Mouse (Mus musculus): ENCODE measurements around the gene Tmsb15a. TPM values are rescaled to one million over a fixed set of nuclear protein-coding genes. Genes with fewer than 3 reads are reported as not detected.

Tmsb15a gene
- not detected for polyA plus RNA-seq (2014; fragmentation: Illumina TruSeq; extraction: RNeasy Lipid Tissue Mini Kit (QIAGEN cat#74804); ENCODE audit: low read depth, low replicate concordance)

GRCm38 (mm10) chrX:135725161-135725560, at the start of gene Tmsb15a:
Tmsb15a (minus strand) TSS chrX:135725261.

GRCm38 (mm10) chrX:135742304-135743055, 17.4 kb upstream of the Tmsb15a start, which contains the start of the genes Armcx5 and Gprasp1:
Armcx5 (plus strand) TSS chrX:135742733.
Gprasp1 (plus strand) TSS chrX:135742733.

GRCm38 (mm10) chrX:135693633-135694032, 31.4 kb downstream of the Tmsb15a start, which contains the start of gene Tcp11x2:
Tcp11x2 (minus strand) TSS chrX:135693790.

Other genes with a start within 250 kb of the Tmsb15a start
- not detected for gene AV320801, start 230.7 kb downstream of the Tmsb15a start, polyA plus RNA-seq (2014; fragmentation: Illumina TruSeq; extraction: RNeasy Lipid Tissue Mini Kit (QIAGEN cat#74804); ENCODE audit: low read depth, low replicate concordance)
- gene Nxf7, start 126.5 kb downstream of the Tmsb15a start, polyA plus RNA-seq (2014; fragmentation: Illumina TruSeq; extraction: RNeasy Lipid Tissue Mini Kit (QIAGEN cat#74804); ENCODE audit: low read depth, low replicate concordance): not detected
- gene Prame, start 97.6 kb downstream of the Tmsb15a start, polyA plus RNA-seq (2014; fragmentation: Illumina TruSeq; extraction: RNeasy Lipid Tissue Mini Kit (QIAGEN cat#74804); ENCODE audit: low read depth, low replicate concordance): not detected
- not detected for gene Tcp11x2, start 31.5 kb downstream of the Tmsb15a start, polyA plus RNA-seq (2014; fragmentation: Illumina TruSeq; extraction: RNeasy Lipid Tissue Mini Kit (QIAGEN cat#74804); ENCODE audit: low read depth, low replicate concordance)
- 5.6 TPM for gene Armcx5, start 17.5 kb upstream of the Tmsb15a start, polyA plus RNA-seq (2014; fragmentation: Illumina TruSeq; extraction: RNeasy Lipid Tissue Mini Kit (QIAGEN cat#74804); ENCODE audit: low read depth, low replicate concordance)
- gene Gprasp1, start 17.5 kb upstream of the Tmsb15a start, polyA plus RNA-seq (2014; fragmentation: Illumina TruSeq; extraction: RNeasy Lipid Tissue Mini Kit (QIAGEN cat#74804); ENCODE audit: low read depth, low replicate concordance): 10.7 TPM
- 9.0 TPM for gene Bhlhb9, start 72.3 kb upstream of the Tmsb15a start, polyA plus RNA-seq (2014; fragmentation: Illumina TruSeq; extraction: RNeasy Lipid Tissue Mini Kit (QIAGEN cat#74804); ENCODE audit: low read depth, low replicate concordance)
- gene Gprasp2, start 113.8 kb upstream of the Tmsb15a start, polyA plus RNA-seq (2014; fragmentation: Illumina TruSeq; extraction: RNeasy Lipid Tissue Mini Kit (QIAGEN cat#74804); ENCODE audit: low read depth, low replicate concordance): 0.21 TPM